Mouse (Mus musculus) cerebellum, postnatal 10 days (tissue): ENCODE measurements at regions not wholly inside any gene's neighbourhood (a gene's known extent, or its start where the extent isn't known, plus 50 kb on each side); places are given as distances from the start of the nearest gene placed in this dataset.

Source experiments
- DNase-seq, 2 experiments: peaks; one replicate each; pipeline ENCODE4 v3.0.0; 2021; ENCODE audit warnings: mixed read lengths in 2 of 2

DNA sequence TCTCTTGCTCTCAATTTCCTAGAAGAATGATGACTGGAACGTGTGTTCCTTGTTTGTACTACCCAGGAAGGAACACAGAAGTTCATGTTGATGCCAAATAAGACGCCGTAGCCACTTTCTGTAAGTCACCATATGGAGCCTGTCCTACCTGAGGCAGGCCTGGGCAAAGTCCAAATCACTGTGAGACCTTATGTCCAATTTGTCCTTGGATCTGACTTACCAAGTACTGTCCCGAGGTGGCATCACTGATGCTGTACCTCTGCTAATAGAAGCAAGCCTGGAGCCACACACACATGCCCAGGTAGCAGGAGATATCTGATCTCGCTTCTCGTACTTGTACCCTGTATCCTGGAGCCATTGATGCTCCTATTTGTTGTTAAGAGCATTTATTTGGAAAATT lies 91.2 kb upstream of the E2f7 start:
- peak; percentile 74 to 81 for DNase-seq

GRCm38 (mm10) chr10:110658153-110658695 lies 87.0 kb upstream of the E2f7 start:
- DNase-seq = peak; percentile 17 to 31

DNA sequence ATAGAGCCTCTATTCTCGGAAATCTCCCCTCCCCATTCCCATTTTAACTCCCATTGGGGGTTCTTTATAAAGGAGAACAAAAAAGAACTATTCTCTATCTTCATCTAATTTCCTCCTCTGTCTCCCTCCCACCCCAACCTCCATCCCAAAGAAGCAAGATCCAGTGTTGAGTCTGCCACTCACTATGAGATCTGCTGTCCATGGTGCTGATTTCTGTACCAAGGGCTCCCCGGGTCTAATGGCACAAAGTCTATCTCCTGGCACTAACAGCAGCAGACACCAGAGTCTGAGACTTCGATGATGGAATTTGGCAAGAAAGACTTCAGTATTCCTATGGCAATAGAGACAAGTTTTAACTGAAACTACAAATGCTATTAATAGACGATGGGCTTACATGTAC lies 68.7 kb upstream of the E2f7 start:
- DNase-seq = peak; percentile 20 to 25
